ENCODE assay signal across 37 mouse cellular contexts in genomic region chrX:139334504-139335418, GRCm38 (mm10). TPM values are rescaled to one million over a fixed set of nuclear protein-coding genes. Genes with fewer than 3 reads are reported as not detected.
DNase-seq lines count a peak whose midpoint lies in the region; ATAC-seq and TF ChIP-seq lines count a peak whose summit lies in the region.
"Had no signal": no experiment of that assay in that cellular context is flagged by ENCODE, and none has a peak within 500 bp of the region (broad histone marks: within the 10 kb centered on the region; RNA-seq: fewer than 3 reads in every experiment).

No protein-coding gene starts in this region.

- ATAC-seq in megakaryocyte, adult 5-6 weeks (ENCODE audit: poor library complexity, severe bottlenecking): peak; percentile 72
- ATAC-seq: forebrain, postnatal 0 days; midbrain, embryonic 16.5 days had no signal

- intact Hi-C loops in left cerebral cortex, postnatal 10 days (cut with DNase I): no loop called here

- no peaks in the 10 kb centered on the region for H3K27me3 ChIP-seq in testis, adult 2 months (ENCODE audit: control insufficient read depth, insufficient read depth, low read length)
- H3K27me3 ChIP-seq: embryonic facial prominence, embryonic 12.5 days; heart, embryonic 13.5 days; hindbrain, embryonic 15.5 days; stomach, embryonic 15.5 days had no signal

- H3K4me1 ChIP-seq in testis, adult 2 months (ENCODE audit: control insufficient read depth, insufficient read depth, low read length): no peaks in the 10 kb centered on the region; the same call in 1 of the 2 replicates
- H3K4me1 ChIP-seq: embryonic facial prominence, embryonic 12.5 days; forebrain, embryonic 10.5 days; heart, embryonic 13.5 days; hindbrain, embryonic 10.5 days; hindbrain, embryonic 15.5 days; stomach, embryonic 15.5 days had no signal

- peak overlapping the region; percentile 89 for H3K4me3 ChIP-seq in testis, adult 2 months (ENCODE audit: control insufficient read depth, low read depth, low read length)
- H3K4me3 ChIP-seq: embryonic facial prominence, embryonic 12.5 days; forebrain, embryonic 10.5 days; heart, embryonic 13.5 days; hindbrain, embryonic 10.5 days; hindbrain, embryonic 15.5 days; stomach, embryonic 15.5 days had no signal

- no peak for TF ChIP-seq CTCF in testis, adult 2 months (IDR thresholded peaks at IDR 0.05; ENCODE audit: control insufficient read depth, insufficient read depth, insufficient replicate concordance, low read depth, low read length)

- H3K27ac ChIP-seq in testis, adult 2 months (ENCODE audit: control insufficient read depth, insufficient read depth, low read depth, low read length): no peak overlapping the region
- H3K27ac ChIP-seq: embryonic facial prominence, embryonic 12.5 days; forebrain, embryonic 10.5 days; heart, embryonic 13.5 days; hindbrain, embryonic 10.5 days; hindbrain, embryonic 15.5 days; kidney, postnatal 0 days; liver, embryonic 14.5 days; stomach, embryonic 15.5 days had no signal

- DNase-seq in testis, postnatal 10 days (ENCODE audit: low spot score): no peak
- DNase-seq in MEL-GATA-1-ER (ENCODE audit: extremely low read depth, low read depth) (peak; percentile 93), adipocyte (ENCODE audit: low spot score) (no peak)
- DNase-seq in embryo, embryonic 9.5 days (ENCODE audit: extremely low spot score): no peak
- DNase-seq in left cerebral cortex, postnatal 10 days (ENCODE audit: extremely low spot score in 1 of 2, low spot score in 2 of 2): no peak
- DNase-seq: adrenal gland, postnatal 10 days; cerebellum, adult 11 months; cerebellum, adult 9-10 months; cerebellum, postnatal 36 days; forebrain, postnatal 0 days; gastrocnemius, postnatal 14 days; heart, postnatal 10 days; kidney, adult 2 months; layer of hippocampus, postnatal 36 days; liver; lung, adult 2 months; lung, postnatal 14 days; right cerebral cortex, postnatal 25 days; thymus, adult 2 months; thymus, postnatal 36 days had no signal

- TF ChIP-seq POLR2A in testis, adult 2 months (IDR thresholded peaks at IDR 0.05; ENCODE audit: control insufficient read depth, low read depth, low read length): no peak

- no peaks in the 10 kb centered on the region for H3K36me3 ChIP-seq in testis, adult 2 months (ENCODE audit: control insufficient read depth, insufficient read depth, low read length)
- H3K36me3 ChIP-seq: embryonic facial prominence, embryonic 12.5 days; forebrain, embryonic 10.5 days; heart, embryonic 13.5 days; hindbrain, embryonic 10.5 days; hindbrain, embryonic 15.5 days; stomach, embryonic 15.5 days had no signal

RNA-seq across cellular contexts. Expression of gene Trap1a, which starts 1.3 kb away (rescaled TPM):
- polyA plus RNA-seq in testis, adult 2 months (2012; rRNA removed): 2.1 and 4.1 TPM in 2 replicates
- not detected in 2 replicates for total RNA-seq in megakaryocyte, adult 5-6 weeks (2015)
- total RNA-seq in megakaryocyte, adult 5-6 weeks (2017): not detected in 2 replicates
- total RNA-seq in left cerebral cortex, postnatal 10 days (2021): not detected
- total RNA-seq: adrenal gland, postnatal 10 days; forebrain, postnatal 0 days; gastrocnemius, postnatal 14 days; heart, adult 8-10 months; heart, postnatal 10 days; layer of hippocampus, adult 8-10 months; layer of hippocampus, postnatal 36 days; neutrophil, adult 5-6 weeks had no signal
- polyA plus RNA-seq: embryonic facial prominence, embryonic 12.5 days; forebrain, embryonic 10.5 days; forebrain, postnatal 0 days; hindbrain, embryonic 15.5 days; intestine, embryonic 14.5 days; kidney, adult 2 months; kidney, postnatal 0 days; limb, embryonic 11.5 days; lung, adult 2 months; midbrain, embryonic 11.5 days; midbrain, embryonic 16.5 days; thymus, adult 2 months had no signal
